Mouse (Mus musculus) neural tube, embryonic 11.5 days (tissue): ENCODE measurements around the gene Cfap300. TPM values are rescaled to one million over a fixed set of nuclear protein-coding genes. Genes with fewer than 3 reads are reported as not detected.

ENCODE experiments used
- ATAC-seq: fragments of 200-750 bp; cut with Nextera tagmentation; 2 replicates; pipeline ENCODE4 v1.8.0; 2017; ENCODE audit warnings: moderate number of reproducible peaks, mild to moderate bottlenecking, moderate TSS enrichment, moderate library complexity; ENCODE audit not compliant: insufficient read depth, low FRiP score, low TSS enrichment
- DNase-seq: peaks from one replicate; pipeline ENCODE4 v3.0.0-alpha.2; 2015; ENCODE audit warnings: low spot score
- H3K27ac ChIP-seq: fragments of 300-500 bp; sonication (generic); 2 replicates; pipeline ENCODE4 v1.5.1; 2014; ENCODE audit warnings: low read depth, mild to moderate bottlenecking, low read length
- H3K27me3 ChIP-seq: fragments of 300-500 bp; sonication (generic); 2 replicates; pipeline ENCODE4 v1.6.1; 2014; ENCODE audit warnings: mild to moderate bottlenecking, low read length, mixed read lengths; ENCODE audit not compliant: control insufficient read depth, insufficient read depth
- H3K36me3 ChIP-seq: fragments of 300-500 bp; sonication (generic); 2 replicates; pipeline ENCODE4 v1.6.1; 2014; ENCODE audit warnings: mild to moderate bottlenecking, low read length, moderate library complexity, mixed read lengths; ENCODE audit not compliant: control insufficient read depth, insufficient read depth
- H3K4me1 ChIP-seq: fragments of 300-500 bp; sonication (generic); 2 replicates; pipeline ENCODE4 v1.6.1; 2014; ENCODE audit warnings: low read length, mixed read lengths; ENCODE audit not compliant: control insufficient read depth, insufficient read depth
- H3K4me2 ChIP-seq: fragments of 300-500 bp; sonication (generic); 2 replicates; pipeline ENCODE4 v1.6.1; 2014; ENCODE audit warnings: low read depth, mild to moderate bottlenecking, moderate library complexity
- H3K4me3 ChIP-seq: fragments of 300-500 bp; sonication (generic); 2 replicates; pipeline ENCODE4 v1.5.1; 2014; ENCODE audit warnings: low read depth, low read length
- H3K9ac ChIP-seq: fragments of 300-500 bp; sonication (generic); 2 replicates; pipeline ENCODE4 v1.6.1; 2014; ENCODE audit warnings: mild to moderate bottlenecking, low read length
- H3K9me3 ChIP-seq: fragments of 300-500 bp; sonication (generic); 2 replicates; pipeline ENCODE4 v1.6.1; 2016; ENCODE audit warnings: low read length; ENCODE audit not compliant: control insufficient read depth
- WGBS: fragments of 180-500 bp; shearing (Covaris S2); extraction: QIAGEN DNeasy Blood & Tissue Kit; methylation state at CpG from one replicate; pipeline ENCODE4 v1.1.7; 2014; 5-methylcytosine and 5-hydroxymethylcytosine counted together
- polyA plus RNA-seq: library from polyadenylated mRNA; unstranded; fragments of >200 nt; fragmentation: Nextera tagmentation; extraction: Ambion mirVana; gene quantifications from 2 replicates; pipeline ENCODE4 v1.2.1, GENCODE M21; 2014

Cfap300 gene
- polyA plus RNA-seq, 1 experiment from 2014 or later = 15.3 TPM

- Histone ChIP-seq H3K4me3 (no peak overlapping the region), H3K27ac (no peak overlapping the region), H3K27me3 (no peaks in the 10 kb centered on the region), H3K4me2 (no peak overlapping the region), H3K9me3 (no peaks in the 10 kb centered on the region), H3K4me1 (no peaks in the 10 kb centered on the region), H3K9ac (no peak overlapping the region), H3K36me3 (no peaks in the 10 kb centered on the region)
- DNase-seq (no peak), ATAC-seq (no peak)
- WGBS = 95% methylated on average over 5 of the region's 5 CpGs
Observed at GRCm38 (mm10) chr9:7994275-7994674, 48.3 kb downstream of the Cfap300 start.

GRCm38 (mm10) chr9:7992651-7993050 is 50.0 kb downstream of the Cfap300 start:
- H3K9ac ChIP-seq = no peak overlapping the region
- no peaks in the 10 kb centered on the region for H3K36me3 ChIP-seq
- ATAC-seq (no peak), DNase-seq (no peak)
- H3K27ac ChIP-seq = no peak overlapping the region
- H3K4me2 ChIP-seq = no peak overlapping the region
- H3K9me3 ChIP-seq = no peaks in the 10 kb centered on the region
- no peaks in the 10 kb centered on the region for H3K27me3 ChIP-seq
- no peak overlapping the region for H3K4me3 ChIP-seq
- H3K4me1 ChIP-seq = no peaks in the 10 kb centered on the region
- WGBS = 77% methylated on average over 3 of the region's 3 CpGs

- Histone ChIP-seq H3K27ac (no peak overlapping the region), H3K27me3 (no peaks in the 10 kb centered on the region), H3K9me3 (no peaks in the 10 kb centered on the region), H3K4me1 (no peaks in the 10 kb centered on the region), H3K9ac (no peak overlapping the region), H3K4me3 (no peak overlapping the region), H3K4me2 (no peak overlapping the region), H3K36me3 (no peaks in the 10 kb centered on the region)
- ATAC-seq (no peak), DNase-seq (no peak)
- WGBS = 93% methylated on average over 4 of the region's 4 CpGs
Observed at GRCm38 (mm10) chr9:7990897-7991296, 51.7 kb downstream of the Cfap300 start.

GRCm38 (mm10) chr9:7987119-7987518 is 55.5 kb downstream of the Cfap300 start:
- Histone ChIP-seq H3K36me3 (no peaks in the 10 kb centered on the region), H3K27me3 (no peaks in the 10 kb centered on the region), H3K4me3 (no peak overlapping the region), H3K4me1 (no peaks in the 10 kb centered on the region), H3K27ac (no peak overlapping the region), H3K4me2 (no peak overlapping the region), H3K9ac (no peak overlapping the region), H3K9me3 (no peaks in the 10 kb centered on the region)
- no peak for DNase-seq
- WGBS = 91% methylated on average over 5 of the region's 5 CpGs
- ATAC-seq = no peak

GRCm38 (mm10) chr9:7984287-7984686 is 58.3 kb downstream of the Cfap300 start:
- Histone ChIP-seq H3K9ac (no peak overlapping the region), H3K27me3 (no peaks in the 10 kb centered on the region), H3K4me1 (no peaks in the 10 kb centered on the region), H3K4me2 (no peak overlapping the region), H3K4me3 (no peak overlapping the region), H3K9me3 (no peaks in the 10 kb centered on the region), H3K36me3 (no peaks in the 10 kb centered on the region), H3K27ac (no peak overlapping the region)
- no peak for ATAC-seq
- DNase-seq = no peak
- 78% methylated on average over 4 of the region's 4 CpGs for WGBS

- Histone ChIP-seq H3K4me2 (no peak overlapping the region), H3K4me3 (no peak overlapping the region), H3K27ac (no peak overlapping the region), H3K27me3 (no peaks in the 10 kb centered on the region), H3K36me3 (no peaks in the 10 kb centered on the region), H3K9me3 (no peaks in the 10 kb centered on the region), H3K4me1 (no peaks in the 10 kb centered on the region), H3K9ac (no peak overlapping the region)
- ATAC-seq (no peak), DNase-seq (no peak)
- 19% methylated on average over 2 of the region's 2 CpGs for WGBS
Observed at GRCm38 (mm10) chr9:7983665-7984064, 59.0 kb downstream of the Cfap300 start.

GRCm38 (mm10) chr9:7980162-7980561 is 62.5 kb downstream of the Cfap300 start:
- WGBS = 87% methylated on average over 2 of the region's 2 CpGs
- no peaks in the 10 kb centered on the region for H3K36me3 ChIP-seq
- ATAC-seq = no peak

GRCm38 (mm10) chr9:7979153-7979916 is 63.3 kb downstream of the Cfap300 start:
- no peaks in the 10 kb centered on the region for H3K36me3 ChIP-seq

More at GRCm38 (mm10) chr9:7980162-7980561, 62.5 kb downstream of the Cfap300 start:
- no peaks in the 10 kb centered on the region for H3K9me3 ChIP-seq
- no peak overlapping the region for H3K27ac ChIP-seq
- no peaks in the 10 kb centered on the region for H3K4me1 ChIP-seq
- no peak overlapping the region for H3K4me2 ChIP-seq
- H3K9ac ChIP-seq = no peak overlapping the region
- H3K27me3 ChIP-seq = no peaks in the 10 kb centered on the region
- DNase-seq = no peak
- H3K4me3 ChIP-seq = no peak overlapping the region

GRCm38 (mm10) chr9:7978502-7978901 is 64.1 kb downstream of the Cfap300 start:
- no peaks in the 10 kb centered on the region for H3K27me3 ChIP-seq
- peaks cover 2% of the 10 kb centered on the region for H3K36me3 ChIP-seq
- no peak overlapping the region for H3K4me2 ChIP-seq
- ATAC-seq (no peak), DNase-seq (no peak)
- H3K4me3 ChIP-seq = no peak overlapping the region
- 91% methylated on average over 3 of the region's 3 CpGs for WGBS
- H3K4me1 ChIP-seq = no peaks in the 10 kb centered on the region
- no peaks in the 10 kb centered on the region for H3K9me3 ChIP-seq
- no peak overlapping the region for H3K27ac ChIP-seq
- H3K9ac ChIP-seq = no peak overlapping the region

More at GRCm38 (mm10) chr9:7979153-7979916, 63.3 kb downstream of the Cfap300 start:
- no peak overlapping the region for H3K4me2 ChIP-seq
- H3K9ac ChIP-seq = no peak overlapping the region
- H3K9me3 ChIP-seq = no peaks in the 10 kb centered on the region
- no peak overlapping the region for H3K4me3 ChIP-seq
- no peaks in the 10 kb centered on the region for H3K4me1 ChIP-seq
- 94% methylated on average over 11 of the region's 11 CpGs for WGBS
- ATAC-seq (no peak), DNase-seq (no peak)
- H3K27ac ChIP-seq = no peak overlapping the region
- H3K27me3 ChIP-seq = no peaks in the 10 kb centered on the region
